Mouse (Mus musculus): Measurements from ENCODE around the gene Wnt1.
"Not testable (repeated sequence)": the region's sequence is repeated elsewhere in the genome, so short reads cannot be mapped to it uniquely, and the experiment has no call there.

The Wnt1 gene

DNA sequence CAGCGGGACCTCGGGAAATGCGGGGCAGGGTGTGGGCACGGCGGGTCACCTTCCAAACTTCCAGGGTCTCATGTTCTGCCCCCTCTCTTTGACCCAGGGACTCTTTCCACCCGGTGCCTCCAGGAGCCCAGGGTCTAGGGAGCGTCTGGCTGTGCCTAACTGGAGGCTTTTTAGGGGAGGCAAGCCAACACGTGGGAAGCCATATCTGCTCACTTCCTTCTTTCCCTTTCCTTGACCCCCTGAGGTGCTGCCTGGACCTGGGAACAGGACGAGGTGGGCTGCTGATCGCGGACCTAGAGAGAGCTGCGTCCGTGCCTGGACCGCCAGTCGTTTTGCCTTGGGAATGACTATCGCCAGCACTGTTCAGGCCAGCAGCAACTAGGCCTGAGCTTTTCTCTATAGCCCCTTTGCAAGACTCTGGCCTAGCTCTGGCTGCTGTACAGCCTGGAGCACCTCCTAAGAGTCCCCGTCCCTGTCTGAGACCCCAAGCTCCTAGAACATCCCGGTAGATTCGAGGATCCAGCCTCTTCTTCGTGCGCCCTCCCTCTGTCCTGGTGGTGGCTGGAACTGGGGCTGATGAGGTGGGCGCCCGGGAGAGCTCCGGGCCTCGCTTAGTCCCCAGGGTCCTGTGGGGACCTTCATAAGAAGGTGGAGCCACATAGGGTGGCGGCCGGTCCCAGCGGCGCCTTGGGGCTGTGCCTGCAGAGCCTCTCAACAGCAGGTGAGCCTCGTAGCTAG, 16.6 kb downstream of the Wnt1 start:
- no peak for DNase-seq (ENCODE audit: low read depth, low spot score)

DNA sequence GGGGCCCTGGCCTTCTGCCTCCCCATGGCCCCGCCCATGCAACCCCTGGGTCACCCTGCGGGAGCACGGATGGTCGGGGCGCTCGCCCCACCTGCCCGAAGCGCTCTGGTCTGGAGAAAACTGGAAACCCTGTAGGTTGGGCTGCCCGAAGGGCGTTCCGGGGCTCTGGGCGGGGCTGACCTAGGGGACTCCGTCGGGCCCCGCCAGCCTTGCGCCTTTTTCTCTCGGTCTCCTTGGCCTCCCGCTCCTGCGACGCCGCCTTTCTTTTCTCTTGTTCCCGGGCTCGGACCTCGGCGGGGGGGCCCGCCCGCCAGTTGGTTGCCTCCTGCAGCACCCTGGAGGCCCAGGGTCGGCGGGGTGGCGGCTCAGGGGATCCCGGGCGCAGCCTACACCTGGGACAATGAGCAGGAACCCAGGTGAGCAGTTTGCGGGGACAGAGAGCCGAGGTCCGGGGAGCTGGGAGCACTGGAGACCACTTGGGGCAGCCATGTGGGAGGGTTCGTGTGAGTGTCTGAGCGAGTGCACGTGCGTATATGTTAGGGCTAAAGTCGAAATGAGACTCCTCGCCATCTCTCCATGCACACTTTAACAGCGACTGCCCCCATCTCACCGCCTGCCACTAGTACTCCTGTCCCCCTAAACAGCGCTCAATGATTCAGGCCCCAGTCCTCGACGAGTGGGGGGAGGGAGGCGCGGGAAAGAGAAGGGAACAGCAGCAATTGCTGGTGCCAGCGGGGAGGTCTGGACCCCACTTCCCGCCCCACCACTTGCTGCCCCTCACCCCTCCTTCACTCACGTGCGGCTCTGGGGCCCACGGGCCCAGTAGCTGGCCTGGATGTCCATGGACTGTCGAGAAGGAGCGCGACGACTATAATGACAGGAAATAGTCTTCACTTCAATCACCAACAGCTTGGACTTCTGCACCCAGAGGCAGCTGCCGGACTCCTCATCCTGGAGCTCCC, 17.4 kb downstream of the Wnt1 start:
- DNase-seq (ENCODE audit: low read depth, low spot score): no peak

DNA sequence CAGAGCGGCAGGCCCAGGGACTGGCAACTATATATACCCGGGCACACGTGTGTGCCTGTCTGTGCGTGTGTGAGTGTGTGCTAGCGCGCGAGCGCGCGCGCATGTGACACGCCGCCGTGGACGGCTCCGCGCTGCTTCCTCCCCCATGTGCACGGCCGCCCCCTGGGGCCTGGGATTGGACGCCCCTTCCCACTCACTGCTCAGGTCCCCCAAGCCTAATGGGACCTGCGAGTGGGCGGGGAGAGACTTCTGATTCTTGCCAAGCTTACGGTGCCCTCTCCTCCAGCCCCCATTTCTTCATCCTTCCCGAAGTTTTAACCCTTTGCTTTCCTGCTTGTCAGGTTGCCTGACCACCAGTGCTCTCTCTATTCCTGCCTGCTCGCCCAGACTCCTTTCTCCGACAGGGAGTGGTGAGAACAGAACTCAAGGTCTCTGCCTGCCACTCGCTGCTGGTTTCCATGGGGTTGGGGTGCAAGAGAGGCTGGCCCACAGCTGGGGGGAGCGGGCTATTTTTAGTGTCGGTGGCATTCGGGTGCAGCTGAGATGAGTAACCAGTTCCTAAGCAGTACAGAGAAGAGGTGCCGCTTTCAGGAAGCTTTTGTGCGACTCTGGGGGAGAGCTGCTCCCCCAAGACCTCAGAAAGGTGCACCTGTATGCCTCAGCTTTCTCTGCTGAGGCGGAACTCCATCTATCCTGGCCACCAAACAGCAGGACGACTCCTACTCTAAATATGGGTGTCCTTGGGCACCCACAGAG, 18.4 kb downstream of the Wnt1 start:
- no peak for DNase-seq (ENCODE audit: low read depth, low spot score)

DNA sequence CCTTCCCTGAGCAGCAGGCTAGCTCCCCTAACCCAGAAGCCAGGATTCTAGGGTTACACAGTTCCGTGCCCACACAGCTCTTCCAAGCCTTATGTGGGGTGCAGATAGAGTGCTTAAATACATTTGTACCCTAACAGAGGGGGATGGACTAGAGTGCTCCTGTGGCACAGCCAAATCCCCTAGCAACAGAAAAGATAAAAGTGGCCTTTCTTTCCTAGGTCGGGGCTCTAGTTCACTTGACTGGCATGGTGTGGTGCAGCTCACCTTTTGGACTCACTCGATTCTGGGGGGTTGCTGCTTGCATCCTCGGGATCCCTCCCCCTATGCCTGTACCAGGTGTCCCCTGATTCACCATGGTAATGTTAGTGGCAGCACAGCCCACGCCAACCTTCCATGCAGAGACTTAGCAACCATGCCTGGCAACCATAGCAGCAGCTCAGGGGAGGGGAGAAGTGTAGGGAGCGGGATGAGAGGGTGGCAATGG, 19.0 kb downstream of the Wnt1 start:
- no peak for DNase-seq (ENCODE audit: low read depth, low spot score)

DNA sequence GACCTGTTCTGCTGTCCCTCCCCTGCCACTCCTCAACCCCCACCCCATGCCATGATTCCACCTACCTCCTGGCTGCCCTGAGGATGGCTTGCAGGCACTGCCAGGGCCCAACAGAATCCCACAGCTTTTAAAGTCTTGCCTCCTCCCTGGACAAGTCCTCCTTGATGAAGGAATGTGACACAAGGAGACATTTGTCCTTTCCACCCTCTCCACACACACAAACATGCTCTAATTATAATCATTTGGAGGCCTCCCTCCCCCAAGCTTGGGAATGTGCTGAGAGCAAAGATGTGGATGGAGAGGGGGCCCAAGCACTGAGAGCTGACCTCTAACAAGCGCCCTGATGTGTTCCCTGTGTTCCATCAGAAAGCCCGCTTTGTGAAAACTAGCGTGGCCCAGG, 19.7 kb downstream of the Wnt1 start, which contains the start of gene Ddn:
Gene Ddn, minus strand, starts transcription at position 101 of the 400 bp plus-strand sequence.
- no peak for DNase-seq (ENCODE audit: low read depth, low spot score)

DNA sequence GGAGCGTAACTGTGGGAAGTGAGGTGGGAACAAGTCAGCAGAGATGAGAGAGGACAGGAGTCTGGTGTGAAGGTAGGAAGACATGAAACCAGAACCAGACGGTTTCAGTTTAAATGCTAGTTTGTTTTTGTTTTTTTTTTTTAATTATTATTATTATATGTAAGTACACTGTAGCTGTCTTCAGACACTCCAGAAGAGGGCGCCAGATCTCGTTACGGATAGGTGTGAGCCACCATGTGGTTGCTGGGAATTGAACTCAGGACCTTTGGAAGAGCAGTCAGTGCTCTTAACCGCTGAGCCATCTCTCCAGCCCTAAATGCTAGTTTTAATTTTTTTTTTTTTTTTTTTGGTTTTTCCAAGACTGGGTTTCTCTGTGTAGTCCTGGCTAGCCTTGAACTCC, 20.6 kb downstream of the Wnt1 start:
- not testable (repeated sequence) for DNase-seq (ENCODE audit: low read depth, low spot score)

DNA sequence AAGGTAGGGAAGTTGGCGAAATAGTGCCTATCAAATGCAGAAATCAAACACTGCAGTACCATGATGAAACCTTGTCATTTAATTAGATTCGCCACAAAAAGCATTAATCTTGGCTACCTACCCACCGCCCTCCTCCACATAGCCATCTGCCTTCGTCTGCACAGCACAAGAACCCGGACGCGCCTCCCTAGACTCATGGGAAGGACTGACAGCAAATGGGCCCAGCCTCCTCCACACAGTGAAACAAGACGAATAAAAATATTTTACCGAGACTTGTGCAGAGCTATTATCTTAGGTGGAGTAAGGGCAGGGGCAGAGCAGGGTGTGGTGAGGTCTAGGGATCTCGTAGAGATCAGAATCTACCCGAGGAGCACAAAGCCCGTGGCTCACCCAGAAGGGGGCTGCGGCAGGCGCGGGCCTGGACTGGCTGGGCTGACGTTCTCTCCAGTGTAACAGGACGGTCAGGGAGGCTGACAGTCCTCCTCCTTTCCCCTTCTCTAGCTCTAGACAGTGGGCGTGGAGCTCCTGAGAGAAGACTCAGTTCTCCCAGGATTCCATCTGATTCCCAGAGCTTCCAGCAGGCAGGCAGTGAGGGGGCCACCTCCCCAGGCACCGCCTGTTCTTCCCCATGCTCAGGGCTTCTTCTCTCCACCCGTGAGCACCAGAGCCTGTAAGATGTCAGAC, 23.2 kb downstream of the Wnt1 start:
- DNase-seq (ENCODE audit: low read depth, low spot score): no peak

DNA sequence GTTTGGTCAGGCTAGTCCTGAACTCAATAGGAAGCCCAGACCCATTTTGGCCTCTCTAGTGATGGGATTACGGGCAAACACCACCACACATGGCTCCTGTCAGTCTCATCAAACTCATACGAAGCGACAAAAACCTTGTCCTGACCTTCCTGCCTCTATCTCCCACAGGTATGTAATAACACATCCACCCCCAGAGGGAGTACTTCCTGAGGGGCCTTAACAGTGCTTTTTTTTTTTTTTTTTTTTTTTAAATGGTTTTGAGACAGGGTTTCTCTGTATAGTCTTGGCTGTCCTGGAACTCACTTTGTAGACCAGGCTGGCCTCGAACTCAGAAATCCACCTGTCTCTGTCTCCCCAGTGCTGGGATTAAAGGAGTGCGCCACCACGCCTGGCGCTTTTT, 28.5 kb downstream of the Wnt1 start:
- no peak for DNase-seq (ENCODE audit: low read depth, low spot score)

DNA sequence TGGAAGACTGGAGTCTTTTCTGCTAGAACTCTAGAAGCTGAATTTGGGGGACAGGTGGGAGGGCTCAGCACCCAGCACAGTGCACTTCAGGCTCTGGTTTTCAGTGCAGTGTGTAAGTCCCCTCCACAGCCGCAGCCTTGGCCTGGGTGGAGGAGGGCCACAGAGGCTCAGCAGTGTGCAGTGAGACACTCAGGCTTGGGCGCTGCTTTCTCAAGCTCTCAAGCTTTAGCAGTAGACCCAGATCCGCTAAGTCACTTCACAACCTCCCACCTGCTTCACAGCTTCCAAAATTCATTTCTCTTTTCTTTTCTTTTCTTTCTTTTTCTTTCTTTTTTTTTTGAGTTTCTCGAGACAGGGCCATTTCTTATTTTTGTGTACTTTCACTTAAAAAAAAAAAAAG, 31.3 kb downstream of the Wnt1 start:
- no peak for DNase-seq (ENCODE audit: low read depth, low spot score)

DNA sequence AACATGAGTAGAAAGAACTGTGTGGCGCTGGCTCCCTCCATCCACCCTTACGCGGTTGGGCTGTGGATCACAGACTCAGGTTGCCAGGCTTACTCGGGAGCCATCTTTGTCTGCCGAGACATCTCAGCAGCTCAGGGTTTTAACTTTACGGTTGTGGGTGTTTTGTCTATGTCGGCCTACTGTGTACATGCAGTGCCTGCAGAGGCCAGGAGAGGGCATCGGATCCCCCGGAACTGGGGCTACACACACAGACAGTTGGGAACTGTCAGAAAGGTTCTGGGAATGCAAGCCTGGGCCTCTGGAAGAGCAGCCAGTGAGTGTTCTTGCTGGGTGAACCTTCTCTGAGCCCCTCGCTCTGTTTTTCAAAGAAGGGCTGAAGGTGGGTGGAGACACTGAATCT, 31.7 kb downstream of the Wnt1 start:
- no peak for DNase-seq (ENCODE audit: low read depth, low spot score)

DNA sequence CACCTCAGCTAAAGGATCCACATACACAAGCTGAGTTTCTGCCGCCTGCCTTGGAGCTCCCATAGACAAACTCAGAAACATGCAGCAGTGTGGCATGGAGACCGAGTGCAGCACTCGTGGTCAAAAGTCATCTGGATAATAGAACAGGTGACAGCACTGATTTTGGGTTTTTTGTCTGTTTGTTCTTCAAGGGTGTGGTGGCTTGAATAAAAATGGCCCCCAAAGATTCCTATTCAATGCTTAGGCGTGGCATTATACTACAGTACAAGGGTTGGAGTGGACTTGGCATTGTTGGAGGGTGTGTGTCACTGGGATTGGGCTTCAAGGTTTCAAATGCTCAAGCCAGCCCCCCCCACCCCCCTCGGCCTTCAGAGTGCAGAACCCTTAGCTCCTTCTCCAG, 32.5 kb downstream of the Wnt1 start:
- DNase-seq (ENCODE audit: low read depth, low spot score): no peak

DNA sequence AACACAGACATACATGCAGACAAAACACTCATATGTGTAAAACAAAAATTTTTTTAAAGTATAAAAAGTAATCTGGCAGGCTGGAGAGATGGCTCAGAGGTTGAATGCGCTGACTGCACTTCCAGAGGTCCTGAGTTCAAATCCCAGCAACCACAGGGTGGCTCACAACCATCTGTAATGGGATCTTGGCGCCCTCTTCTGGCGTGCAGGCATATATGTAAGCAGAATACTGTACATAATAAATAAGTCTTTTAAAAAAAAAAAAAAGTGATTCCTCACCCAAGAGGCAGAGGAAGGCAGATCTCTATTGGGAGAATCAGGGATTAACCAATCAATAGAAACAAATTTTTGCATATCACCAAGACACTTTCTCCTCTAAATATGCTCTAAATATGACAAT, 33.8 kb downstream of the Wnt1 start:
- no peak for DNase-seq (ENCODE audit: low read depth, low spot score)

DNA sequence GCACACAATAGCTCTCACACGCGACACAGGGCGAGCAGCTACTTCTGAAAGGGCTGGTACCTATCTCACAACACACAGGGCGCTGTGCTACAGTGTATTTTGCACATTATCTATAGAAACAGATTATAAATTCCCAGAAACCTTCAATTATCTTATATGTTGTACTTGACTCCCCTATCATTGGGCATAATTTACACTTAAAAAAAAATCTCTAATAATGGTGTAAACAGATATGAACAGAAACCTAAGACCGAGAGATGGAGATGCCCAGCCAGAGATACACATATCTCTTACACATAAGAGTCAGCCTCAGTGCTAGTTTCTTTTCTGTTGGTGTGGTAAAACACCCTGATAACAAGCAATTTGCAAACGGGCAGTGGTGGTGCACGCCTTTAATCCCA, 38.0 kb downstream of the Wnt1 start:
- no peak for DNase-seq (ENCODE audit: low read depth, low spot score)

DNA sequence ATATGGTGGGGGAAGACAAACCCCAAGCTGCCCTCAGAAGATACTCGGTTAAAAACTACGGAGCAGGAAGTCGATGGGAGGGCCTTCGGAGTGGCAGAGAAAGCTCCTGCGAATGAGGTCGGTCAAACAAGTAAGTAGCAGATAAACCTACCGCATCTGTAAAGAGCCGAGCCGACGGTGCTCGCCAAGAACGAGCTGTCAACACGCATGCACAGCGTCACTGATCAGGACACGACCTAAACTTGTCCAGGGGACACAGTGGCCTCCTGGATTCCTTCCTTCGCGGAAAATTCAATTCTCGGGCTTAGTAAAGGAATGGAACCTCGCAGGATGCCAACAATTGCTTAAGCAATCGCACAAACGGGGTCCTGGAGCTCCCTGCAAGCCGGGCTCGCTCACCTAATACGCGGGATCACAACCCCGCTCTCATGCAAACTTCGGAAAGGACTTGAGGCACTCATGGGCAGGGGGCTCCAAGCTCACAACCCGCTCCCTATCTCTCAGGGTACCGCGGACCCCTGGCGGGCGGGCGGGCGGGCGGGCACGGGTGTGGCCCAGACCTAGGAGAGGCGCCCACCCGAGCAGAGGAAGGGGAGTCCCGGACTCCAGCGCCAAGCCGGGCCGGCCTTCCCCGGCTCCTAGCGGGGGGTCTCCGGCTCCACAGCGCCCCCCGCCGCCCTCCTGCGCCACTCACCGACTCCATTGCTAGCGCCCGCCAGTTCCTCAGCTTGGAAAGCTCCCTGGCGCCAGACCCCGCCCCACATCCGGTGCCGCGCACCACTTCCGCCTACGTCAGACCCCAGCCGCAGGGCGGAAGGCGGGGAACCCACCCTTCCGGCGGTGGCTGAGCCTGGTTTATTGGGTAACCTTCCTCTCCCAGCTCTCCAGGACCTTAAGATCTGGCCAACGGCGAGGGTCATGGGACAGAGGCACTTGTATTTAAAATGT, 41.4 kb downstream of the Wnt1 start, which contains the start of gene Prkag1:
Gene Prkag1, minus strand, starts transcription at position 786 of the 948 bp plus-strand sequence.
- DNase-seq (ENCODE audit: low read depth, low spot score): peak; percentile 95

DNA sequence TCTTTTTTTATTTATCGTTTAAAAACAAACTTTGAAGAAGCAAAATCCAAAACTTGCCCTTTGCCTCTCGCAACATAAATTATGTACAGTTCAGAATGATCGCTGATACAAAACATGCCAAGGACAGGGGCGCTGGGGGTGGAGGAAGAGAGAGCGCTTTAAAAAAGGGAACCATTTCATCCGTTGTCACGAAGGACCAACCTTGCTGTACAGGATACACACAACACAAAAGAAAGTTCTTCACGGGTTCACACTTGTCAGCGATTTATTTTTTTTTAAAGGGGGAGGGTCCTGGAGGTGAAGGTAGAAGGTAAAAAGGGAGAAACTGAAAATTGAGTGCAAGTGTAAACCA, 42.0 kb downstream of the Wnt1 start:
- no peak for DNase-seq (ENCODE audit: low read depth, low spot score)

DNA sequence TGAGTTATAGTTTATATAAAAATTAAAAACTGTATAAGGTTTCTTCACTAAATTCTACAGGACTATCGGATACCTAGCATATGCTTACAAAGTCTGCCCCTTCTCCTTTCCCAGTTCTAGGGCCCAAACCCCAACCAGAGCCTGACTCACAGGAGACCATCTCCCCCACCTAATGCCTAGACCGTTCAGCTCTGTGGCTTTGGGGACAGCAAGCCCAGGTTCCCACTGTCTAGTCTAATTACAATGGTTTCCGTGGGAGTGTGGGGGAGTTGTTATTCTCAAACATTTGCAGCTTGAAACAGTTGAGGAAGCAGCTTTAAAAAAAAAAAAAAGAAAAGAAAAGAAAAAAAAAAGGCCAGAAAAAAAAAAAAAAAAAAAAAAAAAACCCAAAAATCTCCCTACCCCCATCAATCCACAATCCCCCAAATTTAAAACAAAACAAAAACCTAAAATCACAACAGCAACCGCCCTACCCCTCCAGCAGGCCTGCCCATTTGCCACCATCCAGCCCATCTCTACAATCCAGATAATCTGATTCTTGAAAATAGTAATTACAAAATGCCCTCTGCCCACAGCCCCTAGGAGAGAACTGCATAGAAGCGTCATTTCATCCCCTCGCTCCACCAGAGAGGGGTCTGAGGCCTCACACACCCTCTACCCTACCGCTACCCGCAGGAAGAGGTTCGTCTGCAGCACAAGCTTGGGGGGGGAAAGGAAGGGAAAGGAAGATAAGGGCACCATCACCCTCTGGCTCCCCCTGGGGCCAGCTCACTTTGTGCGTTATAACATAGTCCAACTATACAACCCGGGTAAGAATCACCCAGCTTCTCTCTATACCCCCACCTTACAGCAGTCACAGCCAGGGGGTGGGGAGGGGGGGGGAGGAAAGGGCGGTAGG, 42.8 kb downstream of the Wnt1 start:
- DNase-seq (ENCODE audit: low read depth, low spot score): no peak

DNA sequence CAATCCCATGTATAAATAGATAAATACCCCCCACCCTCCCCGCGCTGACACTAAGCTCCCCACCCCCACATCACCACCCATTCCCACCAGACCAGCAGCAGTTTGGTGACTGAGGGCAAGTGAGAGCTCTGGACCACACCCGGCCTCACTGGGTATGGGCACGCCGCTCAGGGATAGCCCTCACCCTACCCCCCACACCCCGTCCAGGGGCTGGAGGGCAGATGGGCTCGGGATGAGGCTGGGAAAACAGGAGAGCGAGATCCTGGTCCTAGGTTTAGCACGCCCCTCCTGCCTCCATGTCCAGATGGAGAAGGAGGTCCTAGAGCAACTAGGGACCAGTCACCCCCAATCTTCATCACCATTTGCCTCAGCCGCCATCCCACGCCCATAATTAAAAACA, 43.6 kb downstream of the Wnt1 start:
- no peak for DNase-seq (ENCODE audit: low read depth, low spot score)

DNA sequence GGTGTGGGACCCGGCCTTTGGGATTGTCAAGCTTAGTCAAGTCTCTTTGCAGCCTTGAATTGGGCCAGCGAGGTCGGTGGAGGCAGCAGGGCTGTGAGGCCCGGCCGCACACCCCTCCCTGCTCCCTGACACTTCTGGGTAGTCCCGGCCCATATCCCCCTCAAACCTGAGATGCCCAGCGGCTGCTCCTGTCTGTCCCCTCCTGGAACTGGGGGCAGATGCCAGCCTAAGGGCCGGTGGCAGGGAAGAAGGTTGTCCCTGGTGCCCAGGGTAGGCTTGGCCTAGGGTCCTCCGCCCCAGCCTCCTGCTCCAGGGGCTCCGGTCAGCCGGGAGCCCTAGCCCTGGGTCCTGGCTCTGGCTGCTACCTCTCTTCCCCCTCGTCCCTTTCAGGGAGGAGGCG, 44.4 kb downstream of the Wnt1 start:
- DNase-seq (ENCODE audit: low read depth, low spot score): no peak

DNA sequence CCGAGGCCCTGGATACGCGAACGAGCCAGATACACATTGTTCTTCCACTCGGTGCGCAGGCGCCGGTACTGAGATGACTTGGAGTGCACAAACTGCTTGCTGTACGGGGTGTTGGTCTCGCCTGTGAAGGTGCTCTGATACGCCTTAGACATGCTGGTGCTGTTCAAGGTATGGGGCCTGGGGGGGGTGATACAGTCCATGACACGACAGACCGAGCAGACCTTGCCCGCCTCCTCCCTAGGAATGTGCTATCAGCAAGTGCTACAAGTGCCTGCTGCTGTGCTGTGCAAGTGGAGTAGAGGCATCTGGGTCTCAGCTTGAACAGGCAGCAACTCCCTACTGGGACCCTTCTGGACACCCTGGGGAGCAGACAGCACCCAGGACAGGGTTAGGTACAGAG, 45.6 kb downstream of the Wnt1 start:
- DNase-seq (ENCODE audit: low read depth, low spot score): no peak

Measured in forelimb bud, embryonic 11.5 days (tissue).